Mouse (Mus musculus) brain, embryonic 14.5 days (tissue): ENCODE measurements at regions not wholly inside any gene's neighbourhood (a gene's known extent, or its start where the extent isn't known, plus 50 kb on each side); places are given as distances from the start of the nearest gene placed in this dataset.

ENCODE experiments used
- DNase-seq: peaks from one replicate; pipeline ENCODE4 v3.0.0-alpha.2; 2011; ENCODE audit warnings: low read depth
- CTCF ChIP-seq: fragments of 200-500 bp; IDR thresholded peaks from 2 replicates; pipeline ENCODE4 v1.5.1; 2012; ENCODE audit warnings: inconsistent platforms, mild to moderate bottlenecking, moderate library complexity, borderline replicate concordance; ENCODE audit not compliant: insufficient read depth, insufficient read length; ENCODE audit errors: extremely low read depth
- POLR2A ChIP-seq: fragments of 200-500 bp; IDR thresholded peaks from 2 replicates; pipeline ENCODE4 v1.6.1; 2012; ENCODE audit warnings: mild to moderate bottlenecking, inconsistent platforms, borderline replicate concordance; ENCODE audit not compliant: poor library complexity, insufficient read depth, insufficient read length, severe bottlenecking; ENCODE audit errors: extremely low read depth

GRCm38 (mm10) chrX:12887516-12887915 is 125.6 kb upstream of the Med14 start:
- TF ChIP-seq CTCF (no peak), POLR2A (no peak)
- peak; percentile 40 for DNase-seq

DNA sequence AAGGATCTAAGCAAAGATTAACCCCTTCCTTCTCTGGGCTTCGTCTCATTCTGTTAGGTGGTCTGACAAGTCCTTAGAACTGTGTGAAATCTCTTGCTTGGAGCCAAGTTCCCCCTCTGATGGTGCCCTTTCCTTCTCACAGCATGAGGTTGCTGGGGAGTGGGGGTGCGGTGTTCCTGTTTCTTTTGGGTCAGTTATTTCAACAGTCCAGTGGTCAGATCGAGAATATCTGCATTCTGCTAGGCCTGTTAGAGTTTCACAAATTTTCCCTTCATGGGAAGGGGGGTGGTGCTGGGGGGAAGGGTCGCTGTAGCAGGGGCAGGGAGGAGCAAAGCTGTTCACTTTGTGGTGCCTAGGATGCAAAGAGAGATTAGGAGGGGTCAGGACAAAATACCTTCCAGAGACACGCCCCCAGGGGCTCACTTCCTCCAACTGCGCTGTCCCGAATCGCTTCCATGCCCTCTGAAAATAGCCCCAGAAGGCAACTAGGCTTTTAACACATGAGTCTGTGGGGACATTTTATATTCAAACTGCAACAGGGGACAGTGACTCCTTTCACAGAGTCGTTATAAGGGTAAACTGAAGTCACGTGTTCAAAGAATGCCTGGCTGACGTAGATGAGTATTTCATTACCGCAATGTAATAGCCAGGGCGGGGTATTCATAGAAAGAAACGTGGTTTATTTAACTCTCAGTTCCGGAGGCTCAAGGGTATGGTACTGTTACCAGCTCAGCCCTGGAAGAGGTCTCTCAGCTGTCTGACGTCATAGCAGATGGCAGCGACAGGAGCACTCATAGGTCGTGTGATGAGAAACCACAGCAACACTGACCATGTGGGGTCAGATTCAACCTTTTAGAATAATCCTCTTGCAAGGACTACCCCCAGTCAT is 124.5 kb upstream of the Med14 start:
- peak; percentile 45 for DNase-seq
- TF ChIP-seq POLR2A (no peak), CTCF (no peak)

- TF ChIP-seq CTCF: no peak
- TF ChIP-seq POLR2A: no peak
- DNase-seq: no peak
Measured at GRCm38 (mm10) chrX:12879233-12879632, 117.4 kb upstream of the Med14 start.

DNA sequence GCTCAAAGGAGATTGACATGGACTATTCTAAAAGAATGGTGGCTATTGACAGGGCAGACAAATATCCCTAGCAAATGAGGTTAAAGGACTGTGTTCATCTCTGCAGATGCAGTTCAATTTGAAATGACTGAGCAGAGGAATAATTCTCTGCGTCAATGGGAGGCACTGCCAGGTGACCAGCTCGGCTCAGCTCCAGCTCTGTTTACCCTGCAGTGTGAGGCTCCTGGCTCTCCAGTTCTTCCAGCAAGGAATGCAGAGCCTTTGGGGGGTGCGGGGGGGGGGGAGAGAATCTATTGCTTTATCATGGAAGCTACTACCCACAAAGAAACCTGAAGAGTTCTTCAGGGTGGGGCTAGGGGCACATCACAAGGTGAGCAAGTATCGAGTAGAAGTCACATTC is 115.6 kb upstream of the Med14 start:
- TF ChIP-seq CTCF (no peak), POLR2A (no peak)
- no peak for DNase-seq

DNA sequence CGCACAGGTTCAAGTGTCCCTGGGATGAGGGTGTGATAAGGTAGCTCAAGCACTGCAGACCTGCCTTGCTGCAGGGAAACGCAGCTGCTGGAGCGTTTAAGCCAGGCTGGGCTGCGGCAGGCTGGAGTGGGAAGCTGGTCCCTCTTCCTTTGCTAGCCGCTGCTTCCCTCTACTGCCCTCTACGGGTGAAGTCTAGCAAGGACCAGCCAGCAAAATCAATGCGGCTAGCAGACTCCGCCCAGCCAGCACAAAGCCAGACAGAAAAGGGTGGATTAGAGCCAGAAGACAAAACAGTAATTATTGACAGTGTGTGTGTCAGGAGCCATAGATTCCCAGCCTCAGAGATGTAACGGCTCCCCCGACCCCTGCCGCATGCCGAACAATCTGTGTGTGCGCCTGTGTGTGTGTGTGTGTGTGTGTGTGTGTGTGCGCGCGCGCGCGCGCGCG is 111.8 kb upstream of the Med14 start:
- DNase-seq: peak; percentile 96
- TF ChIP-seq POLR2A (peak; percentile 35; the same call in 1 of the 2 replicates), CTCF (peak; percentile 81)

DNA sequence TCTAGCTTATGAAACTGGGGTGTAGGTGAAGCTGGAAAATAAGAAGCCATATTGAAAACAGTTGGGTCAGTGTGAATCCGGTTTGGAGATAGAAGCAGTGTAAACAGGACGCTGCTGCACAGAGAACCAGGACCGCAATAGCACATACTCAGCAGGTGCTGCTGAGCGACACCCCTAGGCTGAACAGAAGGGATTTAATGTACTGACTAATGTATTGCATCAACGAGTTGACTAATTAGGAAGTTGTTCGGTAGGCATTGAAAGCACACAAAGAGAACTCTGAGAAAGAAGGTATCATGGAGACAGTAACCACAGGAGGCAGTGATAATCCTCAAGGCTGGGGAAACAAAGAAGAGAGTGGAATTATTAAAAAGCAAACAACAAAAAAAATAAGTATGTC is 111.4 kb upstream of the Med14 start:
- TF ChIP-seq POLR2A: no peak
- peak; percentile 74 for DNase-seq

GRCm38 (mm10) chrX:12866885-12867498 is 105.1 kb upstream of the Med14 start:
- DNase-seq: no peak
- TF ChIP-seq CTCF (no peak), POLR2A (no peak)

DNA sequence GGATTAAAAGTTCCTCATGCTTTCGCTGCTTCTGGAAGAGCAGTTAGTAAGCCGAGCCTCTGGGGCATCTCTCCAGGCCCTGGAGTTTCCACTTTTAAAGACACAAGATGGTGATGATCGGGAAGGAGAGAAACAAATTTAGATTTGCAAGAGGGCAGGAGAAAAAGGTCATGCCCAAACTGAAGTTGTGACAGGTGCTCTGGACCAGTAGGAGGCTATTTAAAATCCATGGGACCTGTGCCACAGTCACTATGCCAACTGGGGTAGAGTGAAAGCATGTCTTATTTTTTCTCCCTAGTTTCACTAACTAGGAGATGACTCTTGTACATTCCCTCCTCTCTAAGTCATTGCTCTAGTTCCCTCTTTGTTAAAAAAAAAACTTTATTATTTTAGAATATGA is 104.3 kb upstream of the Med14 start:
- no peak for TF ChIP-seq POLR2A
- TF ChIP-seq CTCF: no peak
- no peak for DNase-seq

- no peak for TF ChIP-seq CTCF
- no peak for TF ChIP-seq POLR2A
- DNase-seq: no peak
Measured at GRCm38 (mm10) chrX:12860168-12860567, 98.3 kb upstream of the Med14 start.

DNA sequence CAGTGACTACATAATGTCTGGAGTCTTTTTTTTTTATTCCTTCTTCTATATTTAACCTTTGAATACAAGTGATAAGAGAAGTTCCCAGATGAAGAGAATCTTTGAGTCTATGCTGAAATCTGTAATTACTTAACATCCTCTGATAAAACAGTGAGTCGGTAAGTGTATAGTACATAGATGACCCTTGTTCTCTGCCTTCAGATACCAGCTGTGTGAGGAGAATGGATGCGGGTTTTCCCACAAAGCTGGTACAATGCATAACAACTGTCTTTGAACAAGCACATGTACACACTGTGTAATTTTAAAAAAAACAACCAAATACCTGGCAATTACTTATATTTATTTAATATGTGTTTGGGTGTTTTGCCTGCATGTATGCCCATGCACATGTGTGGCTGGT is 96.9 kb upstream of the Med14 start:
- peak; percentile 40 for DNase-seq
- TF ChIP-seq POLR2A (no peak), CTCF (no peak)

DNA sequence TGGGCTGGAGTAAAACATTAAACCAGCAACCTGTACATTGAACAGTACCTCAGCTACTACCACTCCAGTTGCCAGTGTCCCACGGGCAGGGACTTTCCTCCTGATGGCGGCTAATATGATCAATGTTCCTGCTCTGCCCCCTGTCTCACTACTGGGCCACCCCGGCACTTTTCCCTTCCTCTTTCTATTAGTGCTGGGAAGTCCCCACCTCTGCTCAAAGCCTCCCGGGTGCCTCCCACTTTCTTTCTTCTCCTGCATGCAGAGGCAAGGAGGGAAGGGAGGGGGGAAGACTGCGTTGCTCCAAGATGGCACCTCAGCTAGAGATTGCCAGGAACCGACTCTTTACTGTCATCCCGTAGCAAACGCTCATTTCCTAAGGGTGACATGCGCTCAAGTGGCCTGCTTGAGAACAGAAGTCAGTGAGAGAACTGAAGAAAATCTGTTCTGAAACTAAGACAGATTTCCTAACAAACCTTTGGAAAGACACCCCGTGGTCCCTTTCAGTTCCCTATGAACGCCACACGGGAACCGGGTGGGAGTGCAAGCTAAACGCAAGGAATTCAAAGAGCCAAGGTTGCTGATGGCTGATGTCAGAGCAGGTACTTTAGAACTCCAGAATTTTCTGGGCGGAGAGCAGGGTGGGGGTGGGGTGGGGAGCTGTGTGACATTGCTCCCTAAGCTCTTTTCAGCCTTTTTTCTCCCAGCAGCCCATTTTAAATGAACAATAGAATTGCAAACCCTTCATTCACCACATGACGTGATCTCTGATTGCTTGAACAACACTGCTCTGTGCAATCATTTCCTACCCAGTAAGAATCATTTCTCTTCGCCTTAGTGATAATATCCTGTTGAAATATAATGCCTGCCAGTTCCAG is 96.2 kb upstream of the Med14 start:
- no peak for TF ChIP-seq CTCF
- TF ChIP-seq POLR2A: no peak
- peak; percentile 89 for DNase-seq
